Mouse (Mus musculus) heart, adult 2 months (tissue): ENCODE measurements around the gene Adamts9.

Source experiments
- CTCF ChIP-seq: fragments of 200-600 bp; IDR thresholded peaks from 2 replicates; pipeline ENCODE4 v1.8.1; 2022; ENCODE audit warnings: antibody characterized with exemption, mild to moderate bottlenecking, moderate library complexity
- EP300 ChIP-seq: fragments of 200-500 bp; IDR thresholded peaks from 2 replicates; pipeline ENCODE4 v1.6.1; 2011; ENCODE audit warnings: low read depth, low read length, control low read depth; ENCODE audit not compliant: insufficient read depth
- POLR2A ChIP-seq: fragments of 200-500 bp; IDR thresholded peaks from 2 replicates; pipeline ENCODE4 v1.6.1; 2011; ENCODE audit warnings: mild to moderate bottlenecking, low read depth, low read length, control low read depth; ENCODE audit not compliant: insufficient read depth

DNA sequence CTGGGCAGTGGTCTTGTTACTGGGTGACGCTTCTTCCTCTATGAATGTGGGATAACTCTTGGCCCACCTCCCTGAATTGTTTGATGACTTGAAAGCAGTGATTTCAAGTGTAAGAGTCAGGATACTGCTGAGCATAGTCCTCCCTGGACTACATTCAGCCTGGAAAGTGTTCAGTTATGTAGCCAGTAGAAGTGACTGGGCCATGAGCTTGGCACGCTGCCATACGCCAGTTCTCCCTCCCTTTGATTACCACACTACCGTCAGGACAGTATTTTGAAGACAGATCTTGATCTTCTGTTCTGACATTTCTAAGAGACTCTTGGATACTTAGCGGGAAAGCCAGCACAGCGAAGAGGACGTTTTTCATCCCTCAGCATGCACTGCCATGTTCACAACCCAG, 40.1 kb upstream of the Adamts9 start:
- no peak for TF ChIP-seq CTCF
- TF ChIP-seq EP300, result no peak
- no peak for TF ChIP-seq POLR2A
